Mouse (Mus musculus) fat pad, adult 2 months (tissue): ENCODE measurements around the gene Pdia4.
"Not testable (repeated sequence)": the region's sequence is repeated elsewhere in the genome, so short reads cannot be mapped to it uniquely, and the experiment has no call there.

Experiments
- DNase-seq: peaks from one replicate; pipeline ENCODE4 v3.0.0-alpha.2; 2011; ENCODE audit warnings: low read depth, low spot score; ENCODE audit errors: extremely low read depth

Gene Pdia4

DNA sequence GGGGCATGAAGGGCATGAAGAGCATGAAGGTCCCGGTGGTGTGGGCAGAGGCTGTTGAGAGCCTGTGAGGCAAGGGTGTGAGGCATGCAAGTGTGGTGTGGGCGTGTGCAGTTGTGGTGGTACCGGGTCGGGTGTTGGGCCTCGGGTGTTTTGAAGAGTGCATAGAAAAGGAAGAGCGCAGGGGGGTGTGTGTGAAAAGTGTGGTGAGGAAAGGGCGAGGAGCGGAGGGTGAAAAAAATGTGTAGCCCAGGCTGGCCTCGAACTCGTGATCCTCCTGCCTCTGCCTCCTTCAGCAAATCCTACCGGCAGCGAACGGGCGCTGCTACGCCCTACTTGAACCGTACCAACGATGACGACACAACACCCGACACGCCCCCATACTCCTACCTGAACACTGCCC is 45.9 kb downstream of the Pdia4 start:
- DNase-seq = not testable (repeated sequence)

GRCm38 (mm10) chr6:47762686-47763085 is 50.5 kb downstream of the Pdia4 start:
- DNase-seq = not testable (repeated sequence)

DNA sequence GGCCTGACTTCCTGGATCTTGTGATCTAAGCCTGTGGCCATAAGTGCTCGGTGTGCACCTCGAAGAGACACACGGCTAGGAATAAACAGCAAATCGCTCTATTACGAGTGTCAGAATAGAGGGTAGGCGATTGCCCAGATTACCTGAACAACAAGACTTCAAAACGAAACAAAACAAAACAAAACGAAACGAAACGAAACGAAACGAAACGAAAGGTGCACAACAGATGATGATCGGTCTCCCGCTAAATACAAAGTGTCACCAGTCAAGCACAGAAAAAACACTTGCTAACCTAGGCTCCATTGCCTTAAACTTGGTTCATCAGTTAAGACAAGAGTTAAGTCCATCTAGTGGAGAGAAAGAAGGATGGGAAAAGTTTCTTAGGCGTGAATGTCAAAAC is 53.8 kb downstream of the Pdia4 start:
- not testable (repeated sequence) for DNase-seq

DNA sequence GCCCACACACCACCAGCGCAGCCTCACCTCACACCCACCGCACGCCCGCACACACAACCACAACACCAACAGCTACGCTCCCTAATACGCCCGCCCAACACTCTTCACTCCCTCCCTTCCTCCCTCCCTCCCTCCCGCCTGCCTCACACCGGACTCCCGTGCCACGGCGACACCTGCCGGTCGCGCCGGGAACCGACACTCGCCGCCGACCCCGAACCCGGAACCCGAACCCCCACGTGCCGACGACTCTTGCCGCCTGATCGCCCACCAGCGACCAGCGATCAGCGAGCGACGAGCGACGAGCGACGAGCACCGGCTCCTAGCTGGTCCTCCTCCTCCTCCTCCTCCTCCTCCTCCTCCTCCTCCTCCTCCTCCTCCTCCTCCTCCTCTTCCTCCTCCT is 55.4 kb downstream of the Pdia4 start:
- not testable (repeated sequence) for DNase-seq

- not testable (repeated sequence) for DNase-seq
Measured at GRCm38 (mm10) chr6:47757429-47757828, 55.8 kb downstream of the Pdia4 start.

- DNase-seq = not testable (repeated sequence)
Measured at GRCm38 (mm10) chr6:47753144-47753543, 60.1 kb downstream of the Pdia4 start.

DNA sequence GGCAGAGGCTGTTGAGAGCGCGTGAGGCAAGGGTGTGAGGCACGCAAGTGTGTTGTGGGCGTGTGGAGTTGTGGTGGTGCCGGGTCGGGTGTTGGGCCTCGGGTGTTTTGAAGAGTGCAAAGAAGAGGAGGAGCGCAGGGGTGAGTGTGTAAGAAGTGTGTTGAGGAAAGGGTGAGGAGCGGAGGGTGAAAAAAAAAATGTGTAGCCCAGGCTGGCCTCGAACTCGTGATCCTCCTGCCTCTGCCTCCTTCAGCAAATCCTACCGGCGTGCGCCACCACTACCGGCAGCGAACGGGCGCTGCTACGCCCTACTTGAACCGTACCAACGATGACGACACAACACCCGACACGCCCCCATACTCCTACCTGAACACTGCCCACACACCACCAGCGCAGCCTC is 64.9 kb downstream of the Pdia4 start:
- DNase-seq = not testable (repeated sequence)

DNA sequence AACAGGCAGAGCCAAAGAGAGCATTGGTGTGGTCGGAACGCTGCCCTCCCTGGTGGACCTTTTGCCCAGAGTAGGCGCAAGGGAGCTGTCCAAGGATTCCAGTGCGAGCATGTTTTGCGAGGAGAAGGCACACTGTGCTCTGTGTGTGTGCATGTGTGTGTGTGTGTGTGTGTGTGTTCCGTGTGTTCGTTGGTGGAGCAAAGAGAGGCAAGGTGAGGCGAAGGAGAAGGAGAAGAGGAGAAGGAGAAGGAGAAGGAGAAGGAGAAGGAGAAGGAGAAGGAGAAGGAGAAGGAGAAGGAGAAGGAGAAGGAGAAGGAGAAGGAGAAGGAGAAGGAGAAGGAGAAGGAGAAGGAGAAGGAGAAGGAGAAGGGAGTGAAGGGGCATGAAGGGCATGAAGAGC is 65.3 kb downstream of the Pdia4 start:
- not testable (repeated sequence) for DNase-seq
